20 mouse cellular contexts compared by ENCODE assay signal in the genomic region with DNA sequence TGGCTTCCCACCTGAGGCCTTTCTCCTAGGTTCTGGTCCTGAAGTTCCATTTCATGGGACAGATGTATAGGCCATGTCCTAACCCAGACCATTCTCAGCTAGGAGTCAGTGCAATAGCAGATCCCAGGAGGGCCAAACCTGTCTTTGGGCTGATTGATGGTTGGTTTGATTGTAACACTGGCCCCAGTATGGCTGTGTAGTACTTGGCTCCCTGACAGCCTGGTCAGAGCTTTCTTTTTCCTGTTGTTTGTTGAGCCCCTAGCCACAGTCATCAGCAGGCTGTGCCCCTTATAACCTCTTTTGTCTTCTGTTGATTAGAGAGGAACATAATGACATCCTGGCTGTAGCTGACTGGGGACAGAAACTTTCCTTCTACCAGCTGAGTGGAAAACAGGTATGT. TPM values are rescaled to one million over a fixed set of nuclear protein-coding genes. Genes with fewer than 3 reads are reported as not detected.
A peak's percentile ranks its signal among the peaks of the same experiment; 100 is the strongest.
DNase-seq lines count a peak whose midpoint lies in the region; ATAC-seq lines count a peak whose summit lies in the region.
"Had no signal": no experiment of that assay in that cellular context is flagged by ENCODE, and none has a peak within 500 bp of the region (broad histone marks: within the 10 kb centered on the region; RNA-seq: fewer than 3 reads in every experiment).

No protein-coding gene starts in this region.

- no peak overlapping the region for H3K4me2 ChIP-seq in heart, embryonic 14.5 days (ENCODE audit: low read length)
- H3K4me2 ChIP-seq in kidney, embryonic 15.5 days = no peak overlapping the region
- H3K4me2 ChIP-seq: hindbrain, embryonic 14.5 days had no signal

- H3K9me3 ChIP-seq in heart, embryonic 14.5 days (ENCODE audit: control insufficient read depth, low read length) = 0 out of 2 replicates have a peak, but pooled peaks cover 3% of the 10 kb centered on the region
- no peaks in the 10 kb centered on the region for H3K9me3 ChIP-seq in kidney, embryonic 15.5 days (replicated peaks)
- H3K9me3 ChIP-seq: G1E; limb, embryonic 10.5 days had no signal

- H3K27me3 ChIP-seq in heart, embryonic 14.5 days (ENCODE audit: control insufficient read depth, insufficient read depth, low read length) = no peaks in the 10 kb centered on the region
- H3K27me3 ChIP-seq in kidney, embryonic 15.5 days = no peaks in the 10 kb centered on the region

- ATAC-seq in heart, embryonic 14.5 days (ENCODE audit: insufficient number of reproducible peaks, insufficient read depth, low FRiP score, low read depth) = no peak; the same call in 1 of the 2 replicates
- no peak for ATAC-seq in kidney, embryonic 15.5 days (replicated peaks; ENCODE audit: low FRiP score)
- ATAC-seq: CD4-positive, CD25-positive, alpha-beta regulatory T cell, adult 4 months; forebrain, embryonic 14.5 days; intestine, postnatal 0 days had no signal

- intact Hi-C loops in left cerebral cortex, postnatal 14 days (cut with DNase I) = no loop called here

- peaks cover 7 to 11% of the 10 kb centered on the region in 2 experiments for H3K4me1 ChIP-seq in heart, embryonic 14.5 days (ENCODE audit: control insufficient read depth in 2 of 2, insufficient read depth in 2 of 2, low read length in 2 of 2)
- H3K4me1 ChIP-seq in kidney, embryonic 15.5 days = 0 out of 2 replicates have a peak, but pooled peaks cover 8% of the 10 kb centered on the region
- H3K4me1 ChIP-seq: midbrain, embryonic 10.5 days had no signal

- H3K36me3 ChIP-seq in heart, embryonic 14.5 days (ENCODE audit: control insufficient read depth, insufficient read depth, low read length) = peaks cover 40% of the 10 kb centered on the region
- peaks cover 48% of the 10 kb centered on the region for H3K36me3 ChIP-seq in kidney, embryonic 15.5 days

- H3K27ac ChIP-seq in heart, embryonic 14.5 days (replicated peaks in 1 of 2; ENCODE audit: control insufficient read depth in 1 of 2, insufficient read depth in 1 of 2, low read depth in 2 of 2, low read length in 2 of 2) = peak overlapping the region; percentile 33 to 64; a peak in 3 of 4 replicates
- peak overlapping the region; percentile 14; the same call in 1 of the 2 replicates for H3K27ac ChIP-seq in kidney, embryonic 15.5 days
- H3K27ac ChIP-seq: hindbrain, embryonic 14.5 days; limb, embryonic 10.5 days; midbrain, embryonic 10.5 days had no signal

- H3K9ac ChIP-seq in heart, embryonic 14.5 days (ENCODE audit: low read length) = no peak overlapping the region
- no peak overlapping the region for H3K9ac ChIP-seq in kidney, embryonic 15.5 days
- H3K9ac ChIP-seq: hindbrain, embryonic 14.5 days had no signal

- peak; percentile 40 for DNase-seq in adrenal gland, adult 2 months
- no peak for DNase-seq in adrenal gland, adult 18-20 months (ENCODE audit: low spot score in 2 of 2)
- DNase-seq in heart, adult 11 months = no peak
- no peak for DNase-seq in kidney, adult 11 months
- DNase-seq in adipocyte (ENCODE audit: low spot score) = peak; percentile 65
- DNase-seq in left cerebral cortex, postnatal 14 days (ENCODE audit: low spot score in 2 of 2) = no peak
- DNase-seq: cerebellum, adult 2 months; spleen, adult 18-20 months; thymus, adult 18-20 months had no signal

- H3K4me3 ChIP-seq in heart, embryonic 14.5 days (ENCODE audit: control insufficient read depth in 1 of 2, insufficient read depth in 1 of 2, low read depth in 1 of 2, low read length in 2 of 2) = no peak overlapping the region
- no peak overlapping the region for H3K4me3 ChIP-seq in kidney, embryonic 15.5 days (replicated peaks)
- H3K4me3 ChIP-seq: erythroblast, embryonic 14.5 days; limb, embryonic 10.5 days; midbrain, embryonic 10.5 days had no signal

RNA-seq across cellular contexts. Expression of a gene that starts 30.7 kb away (rescaled TPM):
- total RNA-seq in adrenal gland, adult 2 months (2021) = 10 to 100 TPM; 16.1 to 17.6 TPM
- polyA plus RNA-seq in adrenal gland, adult 2 months (2012; rRNA removed) = 14.0 and 16.5 TPM in 2 replicates
- 10 to 100 TPM; 14.7 to 15.1 TPM for total RNA-seq in adrenal gland, adult 18-20 months (2021)
- polyA plus RNA-seq in heart, embryonic 14.5 days (2014; fragmentation: Nextera tagmentation; extraction: Ambion mirVana) = 22.6 and 23.6 TPM in 2 replicates
- polyA plus RNA-seq in kidney, embryonic 15.5 days (2015; fragmentation: Nextera tagmentation; extraction: Ambion mirVana) = 32.0 and 36.9 TPM in 2 replicates
- 10 to 100 TPM; 31.6 to 35.1 TPM for total RNA-seq in left cerebral cortex, postnatal 14 days (2021)

RNA-seq across cellular contexts. Expression of a gene that starts 30.8 kb away (rescaled TPM):
- total RNA-seq in adrenal gland, adult 2 months (2021) = 1 to 10 TPM; 1.9 to 2.7 TPM
- polyA plus RNA-seq in adrenal gland, adult 2 months (2012; rRNA removed) = 0.49 and 0.65 TPM in 2 replicates
- total RNA-seq in adrenal gland, adult 18-20 months (2021) = 1 to 10 TPM; 1.6 to 2.0 TPM
- polyA plus RNA-seq in heart, embryonic 14.5 days (2014; fragmentation: Nextera tagmentation; extraction: Ambion mirVana) = 7.6 and 9.6 TPM in 2 replicates
- polyA plus RNA-seq in kidney, embryonic 15.5 days (2015; fragmentation: Nextera tagmentation; extraction: Ambion mirVana) = 21.3 and 21.7 TPM in 2 replicates
- 1 to 10 TPM; 7.4 to 8.1 TPM for total RNA-seq in left cerebral cortex, postnatal 14 days (2021)

RNA-seq across cellular contexts. Expression of a gene that starts 45.8 kb away (rescaled TPM):
- total RNA-seq in adrenal gland, adult 2 months (2021) = under 1 TPM; 0.66 to 0.75 TPM
- 0.06 and 0.13 TPM in 2 replicates for polyA plus RNA-seq in adrenal gland, adult 2 months (2012; rRNA removed)
- under 1 TPM; 0.58 to 0.80 TPM for total RNA-seq in adrenal gland, adult 18-20 months (2021)
- 0.42 and 0.47 TPM in 2 replicates for polyA plus RNA-seq in heart, embryonic 14.5 days (2014; fragmentation: Nextera tagmentation; extraction: Ambion mirVana)
- 1.8 TPM in 2 replicates for polyA plus RNA-seq in kidney, embryonic 15.5 days (2015; fragmentation: Nextera tagmentation; extraction: Ambion mirVana)
- total RNA-seq in left cerebral cortex, postnatal 14 days (2021) = 1 to 10 TPM; 3.4 to 4.8 TPM
- polyA plus RNA-seq: erythroblast, embryonic 14.5 days; G1E had no signal

RNA-seq across cellular contexts. Expression of a gene that starts 47.5 kb away (rescaled TPM):
- total RNA-seq in adrenal gland, adult 2 months (2021) = under 1 TPM; 0.52 to 0.95 TPM
- 2.2 and 3.4 TPM in 2 replicates for polyA plus RNA-seq in adrenal gland, adult 2 months (2012; rRNA removed)
- total RNA-seq in adrenal gland, adult 18-20 months (2021) = under 1 TPM; 0.26 to 0.40 TPM
- polyA plus RNA-seq in heart, embryonic 14.5 days (2014; fragmentation: Nextera tagmentation; extraction: Ambion mirVana) = 0.07 TPM in 1 of 2 replicates, not detected in the other
- polyA plus RNA-seq in kidney, embryonic 15.5 days (2015; fragmentation: Nextera tagmentation; extraction: Ambion mirVana) = 0.10 and 0.14 TPM in 2 replicates
- under 1 TPM; 0.25 to 0.64 TPM for total RNA-seq in left cerebral cortex, postnatal 14 days (2021)
- polyA plus RNA-seq: CD4-positive, CD25-positive, alpha-beta regulatory T cell, adult 4 months; erythroblast, embryonic 14.5 days; G1E; neural tube, embryonic 11.5 days had no signal

Comparison
In these comparisons a context has a peak if more than half of its experiments do, and no peak if none do; other contexts are left out.
1. DNase-seq: peak in adrenal gland, adult 2 months (single experiment) and adipocyte (single experiment); none in adrenal gland, adult 18-20 months (0 of 2), heart, adult 11 months (single experiment), kidney, adult 11 months (single experiment) and left cerebral cortex, postnatal 14 days (0 of 2).